Mouse (Mus musculus): ENCODE results near the gene Popdc2. TPM values are rescaled to one million over a fixed set of nuclear protein-coding genes. Genes with fewer than 3 reads are reported as not detected.

Gene Popdc2
- total RNA-seq (2012; rRNA removed) (15.2 and 17.5 TPM in 2 replicates), polyA plus RNA-seq (2012; ENCODE audit: insufficient read depth in 1 of 2, insufficient read length in 2 of 2, low read depth in 1 of 2, low replicate concordance in 2 of 2, missing spikeins in 1 of 2) (10 to 100 TPM in 1 of 2 experiments, not detected in 1; 45.4 TPM)

GRCm38 (mm10) chr16:38361933-38362332 lies at the start of gene Popdc2:
Gene Popdc2 (plus strand): TSS chr16:38362209.
- H3K4me3 ChIP-seq (ENCODE audit: control insufficient read depth in 1 of 2, insufficient read depth in 1 of 2, low read depth in 2 of 2, low read length in 2 of 2): no peak within 1 kb of the TSS
- H3K36me3 ChIP-seq (ENCODE audit: control insufficient read depth in 1 of 2, insufficient read depth in 2 of 2, low read length in 2 of 2): peaks cover 0 to 34% of the 10 kb centered on the region in 2 experiments; a peak in 2 of 4 replicates
- no peaks in the 10 kb centered on the region for H3K79me2 ChIP-seq (ENCODE audit: control insufficient read depth, insufficient read depth, low read length, poor library complexity)
- H3K27me3 ChIP-seq (ENCODE audit: control insufficient read depth in 1 of 2, insufficient read depth in 2 of 2, low read length in 2 of 2): no peaks in the 10 kb centered on the region
- H3K27ac ChIP-seq (ENCODE audit: control insufficient read depth, low read depth, low read length): no peak within 1 kb of the TSS
- no peaks in the 10 kb centered on the region for H3K9me3 ChIP-seq (replicated peaks; ENCODE audit: insufficient read depth, low read length)
- H3K4me1 ChIP-seq (ENCODE audit: control insufficient read depth in 1 of 2, insufficient read depth in 2 of 2, low read length in 2 of 2): peaks cover 33 to 41% of the 10 kb centered on the region in 2 experiments
- no peak within 1 kb of the TSS; the same call in 1 of the 2 replicates for H3K9ac ChIP-seq (ENCODE audit: control insufficient read depth, low read depth, low read length, poor library complexity, severe bottlenecking)
- no peak for DNase-seq (ENCODE audit: low read depth, low spot score)
- TF ChIP-seq GATA1 (IDR thresholded peaks at IDR 0.05; ENCODE audit: low read depth, low read length) (no peak), POLR2AphosphoS5 (IDR thresholded peaks at IDR 0.05; ENCODE audit: borderline replicate concordance, low read depth, low read length) (no peak), POLR2AphosphoS2 (IDR thresholded peaks at IDR 0.05; ENCODE audit: low read length) (no peak)

GRCm38 (mm10) chr16:38318492-38318891 lies 43.5 kb upstream of the Popdc2 start:
- DNase-seq (ENCODE audit: low read depth, low spot score): no peak
- Histone ChIP-seq H3K9ac (ENCODE audit: control insufficient read depth, low read depth, low read length, poor library complexity, severe bottlenecking) (no peak overlapping the region), H3K9me3 (replicated peaks; ENCODE audit: insufficient read depth, low read length) (no peaks in the 10 kb centered on the region), H3K27ac (ENCODE audit: control insufficient read depth, low read depth, low read length) (no peak overlapping the region), H3K4me3 (ENCODE audit: control insufficient read depth in 1 of 2, insufficient read depth in 1 of 2, low read depth in 2 of 2, low read length in 2 of 2) (no peak overlapping the region), H3K79me2 (ENCODE audit: control insufficient read depth, insufficient read depth, low read length, poor library complexity) (no peaks in the 10 kb centered on the region), H3K4me1 (ENCODE audit: control insufficient read depth in 1 of 2, insufficient read depth in 2 of 2, low read length in 2 of 2) (no peaks in the 10 kb centered on the region), H3K27me3 (ENCODE audit: control insufficient read depth in 1 of 2, insufficient read depth in 2 of 2, low read length in 2 of 2) (no peaks in the 10 kb centered on the region; a peak in 3 of 4 replicates), H3K36me3 (ENCODE audit: control insufficient read depth in 1 of 2, insufficient read depth in 2 of 2, low read length in 2 of 2) (no peaks in the 10 kb centered on the region)
- TF ChIP-seq TAL1 (IDR thresholded peaks at IDR 0.05; ENCODE audit: low read length) (no peak), EP300 (IDR thresholded peaks at IDR 0.05; ENCODE audit: low read depth in 1 of 2, low read length in 2 of 2) (no peak), CTCF (IDR thresholded peaks at IDR 0.05 in 2 of 3, conservative IDR thresholded peaks at IDR 0.05 in 1 of 3; ENCODE audit: control insufficient read depth in 1 of 3, insufficient read depth in 1 of 3, low read depth in 2 of 3, low read length in 3 of 3, poor library complexity in 1 of 3, severe bottlenecking in 1 of 3) (no peak), BHLHE40 (IDR thresholded peaks at IDR 0.05; ENCODE audit: borderline replicate concordance, low read depth, low read length) (no peak), SMC3 (IDR thresholded peaks at IDR 0.05; ENCODE audit: low read depth, low read length) (no peak), MAFK (IDR thresholded peaks at IDR 0.05; ENCODE audit: borderline replicate concordance, low read depth, low read length) (no peak), RAD21 (IDR thresholded peaks at IDR 0.05; ENCODE audit: low read depth, low read length) (no peak), ZMIZ1 (IDR thresholded peaks at IDR 0.05; ENCODE audit: low read depth, low read length) (no peak), JUND (IDR thresholded peaks at IDR 0.05; ENCODE audit: low read depth, low read length) (no peak), MYB (IDR thresholded peaks at IDR 0.05; ENCODE audit: low read depth, low read length) (no peak), MEF2A (IDR thresholded peaks at IDR 0.05; ENCODE audit: extremely low read depth, insufficient replicate concordance, low read depth, low read length, poor library complexity, severe bottlenecking) (no peak), POLR2AphosphoS5 (IDR thresholded peaks at IDR 0.05; ENCODE audit: borderline replicate concordance, low read depth, low read length) (no peak), MYC (IDR thresholded peaks at IDR 0.05; ENCODE audit: low read depth, low read length) (no peak), GATA1 (IDR thresholded peaks at IDR 0.05; ENCODE audit: low read depth, low read length) (no peak), ETS1 (IDR thresholded peaks at IDR 0.05; ENCODE audit: low read depth, low read length) (no peak), SIN3A (IDR thresholded peaks at IDR 0.05; ENCODE audit: low read length) (no peak)
